In the genomic region with DNA sequence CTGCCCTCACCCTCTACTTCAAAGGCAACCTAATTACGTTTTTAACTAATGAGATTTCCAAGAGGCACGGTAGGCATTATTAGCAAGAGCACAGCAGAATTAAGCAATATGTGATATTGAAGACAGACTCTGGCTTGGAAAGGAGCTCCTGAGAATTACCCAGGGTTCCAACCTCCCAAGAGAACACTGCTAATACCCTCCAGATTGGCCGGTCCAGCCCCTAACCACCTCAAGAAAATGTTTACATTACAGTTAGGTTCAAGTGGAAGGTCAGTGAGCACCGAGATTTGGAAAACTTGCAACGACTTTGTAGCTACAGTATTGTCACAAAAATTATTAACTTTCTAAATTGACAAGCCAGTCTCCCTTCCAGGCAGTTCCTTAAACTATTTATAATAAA, we compare ENCODE assay signal across 21 mouse cellular contexts.
"Had no signal": no experiment of that assay in that cellular context is flagged by ENCODE, and none has a peak within 500 bp of the region (broad histone marks: within the 10 kb centered on the region; RNA-seq: fewer than 3 reads in every experiment).

No protein-coding gene starts in this region.

- H3K36me3 ChIP-seq: limb, embryonic 12.5 days; limb, embryonic 15.5 days; midbrain, embryonic 13.5 days; neural tube, embryonic 13.5 days had no signal

- ATAC-seq: liver, postnatal 0 days; lung, postnatal 0 days; midbrain, embryonic 13.5 days; midbrain, embryonic 16.5 days had no signal

- DNase-seq: kidney, adult 11 months; kidney, adult 8-10 months; kidney, postnatal 14 days; layer of hippocampus, adult 9-11 months; liver, postnatal 0 days; lung, embryonic 14.5 days; right cerebral cortex, postnatal 14 days; right cerebral cortex, postnatal 4 days; thymus, postnatal 25 days had no signal

- H3K9ac ChIP-seq: limb, embryonic 12.5 days; limb, embryonic 15.5 days; liver, embryonic 14.5 days; liver, postnatal 0 days; lung, embryonic 14.5 days; midbrain, embryonic 13.5 days; neural tube, embryonic 13.5 days had no signal

- H3K9me3 ChIP-seq: limb, embryonic 12.5 days; limb, embryonic 15.5 days; midbrain, embryonic 13.5 days; neural tube, embryonic 13.5 days had no signal

- H3K27me3 ChIP-seq: limb, embryonic 12.5 days; limb, embryonic 15.5 days; midbrain, embryonic 13.5 days; neural tube, embryonic 13.5 days had no signal

- H3K4me2 ChIP-seq: limb, embryonic 12.5 days; limb, embryonic 15.5 days; liver, embryonic 11.5 days; lung, embryonic 14.5 days; midbrain, embryonic 13.5 days; neural tube, embryonic 13.5 days had no signal

- H3K27ac ChIP-seq: layer of hippocampus, adult 2 months; limb, embryonic 12.5 days; limb, embryonic 15.5 days; liver, embryonic 14.5 days; macrophage; midbrain, embryonic 13.5 days; neural tube, embryonic 13.5 days; stomach, postnatal 0 days had no signal

- H3K4me3 ChIP-seq: layer of hippocampus, adult 2 months; limb, embryonic 12.5 days; limb, embryonic 15.5 days; midbrain, embryonic 13.5 days; myocyte; neural tube, embryonic 13.5 days had no signal
